Comparison of ENCODE assay signal across 8 mouse cellular contexts in genomic region chr4:94738838-94739731, GRCm38 (mm10). TPM values are rescaled to one million over a fixed set of nuclear protein-coding genes. Genes with fewer than 3 reads are reported as not detected.
DNase-seq lines count a peak whose midpoint lies in the region; ATAC-seq lines count a peak whose summit lies in the region.

TSS of gene Tek (plus strand) at chr4:94739289.

- no peaks in the 10 kb centered on the region for H3K27me3 ChIP-seq in hindbrain, embryonic 14.5 days (ENCODE audit: control insufficient read depth, insufficient read depth, low read length)
- no peaks in the 10 kb centered on the region for H3K27me3 ChIP-seq in liver, embryonic 13.5 days
- H3K27me3 ChIP-seq in forebrain, embryonic 15.5 days, result no peaks in the 10 kb centered on the region

- peak within 1 kb of the TSS; percentile 9; the same call in 1 of the 2 replicates for H3K4me3 ChIP-seq in hindbrain, embryonic 14.5 days (replicated peaks; ENCODE audit: low read length)
- H3K4me3 ChIP-seq in liver, embryonic 13.5 days (replicated peaks), result peak within 1 kb of the TSS; percentile 41
- H3K4me3 ChIP-seq in forebrain, embryonic 15.5 days, result no peak within 1 kb of the TSS

- H3K27ac ChIP-seq in hindbrain, embryonic 14.5 days, result no peak within 1 kb of the TSS
- no peak within 1 kb of the TSS for H3K27ac ChIP-seq in liver, embryonic 13.5 days
- no peak within 1 kb of the TSS for H3K27ac ChIP-seq in forebrain, embryonic 15.5 days (replicated peaks)

- H3K36me3 ChIP-seq in hindbrain, embryonic 14.5 days (replicated peaks; ENCODE audit: control insufficient read depth, insufficient read depth), result no peaks in the 10 kb centered on the region
- H3K36me3 ChIP-seq in liver, embryonic 13.5 days, result no peaks in the 10 kb centered on the region
- no peaks in the 10 kb centered on the region for H3K36me3 ChIP-seq in forebrain, embryonic 15.5 days

- no peaks in the 10 kb centered on the region for H3K9me3 ChIP-seq in hindbrain, embryonic 14.5 days (ENCODE audit: control insufficient read depth, low read length)
- H3K9me3 ChIP-seq in liver, embryonic 13.5 days (replicated peaks), result no peaks in the 10 kb centered on the region
- no peaks in the 10 kb centered on the region for H3K9me3 ChIP-seq in forebrain, embryonic 15.5 days

- ATAC-seq in hindbrain, embryonic 14.5 days (ENCODE audit: low FRiP score), result no peak
- ATAC-seq in liver, embryonic 13.5 days (ENCODE audit: low read depth), result peak; percentile 63
- ATAC-seq in forebrain, embryonic 15.5 days (replicated peaks), result no peak

- peak; percentile 22 for DNase-seq in urinary bladder, postnatal 14 days (ENCODE audit: low spot score)
- no peak for DNase-seq in urinary bladder, postnatal 25 days (ENCODE audit: low spot score)
- peak; percentile 55 for DNase-seq in gastrocnemius, adult 18-20 months (ENCODE audit: low spot score)
- no peak for DNase-seq in hindbrain, embryonic 14.5 days (ENCODE audit: low spot score)
- no peak for DNase-seq in liver, embryonic 13.5 days
- no peak for DNase-seq in ovary, postnatal 14 days (ENCODE audit: low spot score)
- no peak for DNase-seq in frontal cortex, postnatal 14 days (ENCODE audit: low spot score in 2 of 2)

- 73% methylated on average over 16 of the region's 16 CpGs for WGBS in hindbrain, embryonic 14.5 days
- WGBS in liver, embryonic 13.5 days (ENCODE audit: insufficient replicate concordance), result 19% methylated on average over 16 of the region's 16 CpGs
- 74% methylated on average over 16 of the region's 16 CpGs for WGBS in forebrain, embryonic 15.5 days

- H3K4me2 ChIP-seq in hindbrain, embryonic 14.5 days (replicated peaks), result no peak within 1 kb of the TSS
- H3K4me2 ChIP-seq in liver, embryonic 13.5 days, result peak within 1 kb of the TSS; percentile 43
- H3K4me2 ChIP-seq in forebrain, embryonic 15.5 days (replicated peaks), result no peak within 1 kb of the TSS

- H3K9ac ChIP-seq in hindbrain, embryonic 14.5 days, result no peak within 1 kb of the TSS
- no peak within 1 kb of the TSS; the same call in 1 of the 2 replicates for H3K9ac ChIP-seq in liver, embryonic 13.5 days
- no peak within 1 kb of the TSS for H3K9ac ChIP-seq in forebrain, embryonic 15.5 days (replicated peaks)

- no peaks in the 10 kb centered on the region for H3K4me1 ChIP-seq in hindbrain, embryonic 14.5 days (replicated peaks; ENCODE audit: control insufficient read depth, insufficient read depth, low read length)
- peaks cover 14% of the 10 kb centered on the region for H3K4me1 ChIP-seq in liver, embryonic 13.5 days (replicated peaks)
- H3K4me1 ChIP-seq in forebrain, embryonic 15.5 days, result no peaks in the 10 kb centered on the region

RNA-seq across cellular contexts. Expression of gene Tek, which starts in this region (rescaled TPM):
- total RNA-seq in gastrocnemius, adult 18-20 months (2021), result 10 to 100 TPM in 1 of 2 experiments, 1 to 10 TPM in 1; 8.8 to 12.2 TPM
- polyA plus RNA-seq in hindbrain, embryonic 14.5 days (2014; fragmentation: Nextera tagmentation; extraction: Ambion mirVana), result 11.5 and 11.6 TPM in 2 replicates
- 4.3 and 6.1 TPM in 2 replicates for polyA plus RNA-seq in liver, embryonic 13.5 days (2015; fragmentation: Nextera tagmentation; extraction: Ambion mirVana)
- polyA plus RNA-seq in forebrain, embryonic 15.5 days (2015; fragmentation: Nextera tagmentation; extraction: Ambion mirVana), result 7.0 and 7.6 TPM in 2 replicates

Comparison
In these comparisons a context has a peak if more than half of its experiments do, and no peak if none do; other contexts are left out.
1. DNase-seq: peak in urinary bladder, postnatal 14 days (single experiment) and gastrocnemius, adult 18-20 months (single experiment); none in urinary bladder, postnatal 25 days (single experiment), hindbrain, embryonic 14.5 days (single experiment), liver, embryonic 13.5 days (single experiment), ovary, postnatal 14 days (single experiment) and frontal cortex, postnatal 14 days (0 of 2).